Mouse (Mus musculus) hindbrain, postnatal 0 days (tissue): Measurements from ENCODE around the gene Rbm47. TPM values are rescaled to one million over a fixed set of nuclear protein-coding genes. Genes with fewer than 3 reads are reported as not detected.

Source experiments
- ATAC-seq: fragments of 200-750 bp; cut with Nextera tagmentation; 2 replicates; pipeline ENCODE4 v1.8.0; 2017; ENCODE audit warnings: mild to moderate bottlenecking, moderate TSS enrichment, moderate library complexity
- DNase-seq: peaks from one replicate; pipeline ENCODE4 v3.0.0-alpha.2; 2015; ENCODE audit warnings: low spot score
- H3K27ac ChIP-seq: fragments of 300-500 bp; sonication (generic); 2 replicates; pipeline ENCODE4 v1.5.1; 2014; ENCODE audit warnings: mild to moderate bottlenecking
- H3K27me3 ChIP-seq: fragments of 300-500 bp; sonication (generic); 2 replicates; pipeline ENCODE4 v1.6.1; 2014; ENCODE audit warnings: low read length, mixed read lengths; ENCODE audit not compliant: insufficient read depth
- H3K36me3 ChIP-seq: fragments of 300-500 bp; sonication (generic); 2 replicates; pipeline ENCODE4 v1.6.1; 2014; ENCODE audit warnings: low read length, mixed read lengths; ENCODE audit not compliant: insufficient read depth
- H3K4me1 ChIP-seq: fragments of 300-500 bp; sonication (generic); 2 replicates; pipeline ENCODE4 v1.6.1; 2014; ENCODE audit warnings: antibody characterized with exemption, low read length, mixed read lengths; ENCODE audit not compliant: insufficient read depth
- H3K4me2 ChIP-seq: fragments of 300-500 bp; sonication (generic); 2 replicates; pipeline ENCODE4 v1.6.1; 2014; ENCODE audit warnings: low read depth, mild to moderate bottlenecking, low read length, moderate library complexity, mixed read lengths
- H3K4me3 ChIP-seq: fragments of 300-500 bp; sonication (generic); 2 replicates; pipeline ENCODE4 v1.5.1; 2014; ENCODE audit warnings: low read length
- H3K9ac ChIP-seq: fragments of 300-500 bp; sonication (generic); replicated peaks from 2 replicates; pipeline ENCODE4 v1.6.1; 2014; ENCODE audit warnings: mild to moderate bottlenecking, low read length, moderate library complexity, mixed read lengths
- H3K9me3 ChIP-seq: fragments of 300-500 bp; sonication (generic); 2 replicates; pipeline ENCODE4 v1.6.1; 2016; ENCODE audit warnings: low read length, mixed read lengths
- CTCF ChIP-seq: IDR thresholded peaks from 2 replicates; pipeline ENCODE4 v1.5.1; 2016; ENCODE audit warnings: antibody characterized with exemption, control low read depth, low read depth
- WGBS: fragments of 180-500 bp; shearing (Covaris S2); extraction: QIAGEN DNeasy Blood & Tissue Kit; methylation state at CpG from one replicate; pipeline ENCODE4 v1.1.7; 2014; 5-methylcytosine and 5-hydroxymethylcytosine counted together
- polyA plus RNA-seq: library from polyadenylated mRNA; unstranded; fragments of >200 nt; fragmentation: Nextera tagmentation; extraction: Ambion mirVana; gene quantifications from 2 replicates; pipeline ENCODE4 v1.2.1, GENCODE M21; 2015
- total RNA-seq: library from RNA; depleted of rRNA; stranded (reverse); fragments of >200 nt; gene quantifications from 2 replicates; pipeline ENCODE4 v1.2.3, GENCODE M21; 2014

Rbm47 gene
- total and polyA plus RNA-seq, 2 experiments from 2014 or later, result 2.5 to 5.0 TPM

GRCm38 (mm10) chr5:66114751-66115150 is 58.2 kb downstream of the Rbm47 start:
- WGBS, result 82% methylated on average over 14 of the region's 14 CpGs
- no peak overlapping the region for H3K4me2 ChIP-seq
- H3K27ac ChIP-seq, result no peak overlapping the region
- H3K36me3 ChIP-seq, result no peaks in the 10 kb centered on the region
- no peak for DNase-seq
- ATAC-seq, result no peak
- no peak overlapping the region for H3K4me3 ChIP-seq
- no peaks in the 10 kb centered on the region for H3K9me3 ChIP-seq
- H3K4me1 ChIP-seq, result no peaks in the 10 kb centered on the region
- no peak overlapping the region for H3K9ac ChIP-seq
- H3K27me3 ChIP-seq, result no peaks in the 10 kb centered on the region
- TF ChIP-seq CTCF, result no peak

GRCm38 (mm10) chr5:66114208-66114607 is 58.7 kb downstream of the Rbm47 start:
- TF ChIP-seq CTCF, result no peak
- no peak for DNase-seq
- H3K36me3 ChIP-seq, result no peaks in the 10 kb centered on the region

GRCm38 (mm10) chr5:66112059-66112458 is 60.9 kb downstream of the Rbm47 start:
- DNase-seq (no peak), ATAC-seq (no peak)
- no peak overlapping the region for H3K27ac ChIP-seq
- no peaks in the 10 kb centered on the region for H3K27me3 ChIP-seq
- no peaks in the 10 kb centered on the region for H3K9me3 ChIP-seq
- no peaks in the 10 kb centered on the region for H3K36me3 ChIP-seq
- WGBS, result 79% methylated on average over 8 of the region's 8 CpGs
- no peak overlapping the region for H3K4me2 ChIP-seq
- no peak overlapping the region for H3K4me3 ChIP-seq
- no peak for TF ChIP-seq CTCF
- H3K4me1 ChIP-seq, result no peaks in the 10 kb centered on the region
- no peak overlapping the region for H3K9ac ChIP-seq

More at GRCm38 (mm10) chr5:66114208-66114607, 58.7 kb downstream of the Rbm47 start:
- Histone ChIP-seq H3K9ac (no peak overlapping the region), H3K9me3 (no peaks in the 10 kb centered on the region), H3K4me1 (no peaks in the 10 kb centered on the region), H3K27ac (no peak overlapping the region), H3K4me3 (no peak overlapping the region), H3K4me2 (no peak overlapping the region), H3K27me3 (no peaks in the 10 kb centered on the region)
- ATAC-seq, result no peak
- 60% methylated on average over 6 of the region's 6 CpGs for WGBS

GRCm38 (mm10) chr5:66106372-66106771 is 66.5 kb downstream of the Rbm47 start:
- no peaks in the 10 kb centered on the region for H3K36me3 ChIP-seq
- no peak overlapping the region for H3K4me3 ChIP-seq
- H3K9me3 ChIP-seq, result no peaks in the 10 kb centered on the region
- H3K4me2 ChIP-seq, result no peak overlapping the region
- H3K27me3 ChIP-seq, result no peaks in the 10 kb centered on the region
- H3K27ac ChIP-seq, result no peak overlapping the region
- no peak for DNase-seq
- ATAC-seq, result no peak
- H3K9ac ChIP-seq, result no peak overlapping the region
- H3K4me1 ChIP-seq, result no peaks in the 10 kb centered on the region
- 85% methylated on average over 9 of the region's 9 CpGs for WGBS
- TF ChIP-seq CTCF, result no peak

GRCm38 (mm10) chr5:66105946-66106345 is 67.0 kb downstream of the Rbm47 start:
- no peak for TF ChIP-seq CTCF
- ATAC-seq, result no peak
- no peak overlapping the region for H3K9ac ChIP-seq
- H3K4me2 ChIP-seq, result no peak overlapping the region
- no peak overlapping the region for H3K4me3 ChIP-seq
- 86% methylated on average over 7 of the region's 7 CpGs for WGBS
- no peak overlapping the region for H3K27ac ChIP-seq
- H3K36me3 ChIP-seq, result no peaks in the 10 kb centered on the region
- no peaks in the 10 kb centered on the region for H3K4me1 ChIP-seq
- H3K27me3 ChIP-seq, result no peaks in the 10 kb centered on the region
- no peaks in the 10 kb centered on the region for H3K9me3 ChIP-seq
- no peak for DNase-seq

- H3K27ac ChIP-seq, result no peak overlapping the region
Measured at GRCm38 (mm10) chr5:66105366-66105765, 67.6 kb downstream of the Rbm47 start.

GRCm38 (mm10) chr5:66103386-66103785 is 69.5 kb downstream of the Rbm47 start:
- 68% methylated on average over 5 of the region's 5 CpGs for WGBS
- Histone ChIP-seq H3K4me1 (no peaks in the 10 kb centered on the region), H3K27me3 (no peaks in the 10 kb centered on the region), H3K9ac (no peak overlapping the region), H3K36me3 (no peaks in the 10 kb centered on the region), H3K27ac (no peak overlapping the region), H3K4me2 (no peak overlapping the region), H3K9me3 (no peaks in the 10 kb centered on the region), H3K4me3 (no peak overlapping the region)
- no peak for ATAC-seq
- no peak for TF ChIP-seq CTCF
- DNase-seq, result no peak

More at GRCm38 (mm10) chr5:66105366-66105765, 67.6 kb downstream of the Rbm47 start:
- no peak for TF ChIP-seq CTCF
- H3K9me3 ChIP-seq, result no peaks in the 10 kb centered on the region
- ATAC-seq, result no peak
- no peak overlapping the region for H3K4me3 ChIP-seq
- DNase-seq, result no peak
- no peaks in the 10 kb centered on the region for H3K4me1 ChIP-seq
- no peak overlapping the region for H3K9ac ChIP-seq
- H3K27me3 ChIP-seq, result no peaks in the 10 kb centered on the region
- 74% methylated on average over 3 of the region's 3 CpGs for WGBS
- no peak overlapping the region for H3K4me2 ChIP-seq
- H3K36me3 ChIP-seq, result no peaks in the 10 kb centered on the region
